Mouse (Mus musculus) olfactory bulb, adult 2 months (tissue): ENCODE results near the gene Ppp1r26.

Experiments used
- CTCF ChIP-seq: fragments of 200-500 bp; IDR thresholded peaks from 2 replicates; pipeline ENCODE4 v1.5.1; 2012; ENCODE audit warnings: low read depth, mild to moderate bottlenecking, low read length, moderate library complexity; ENCODE audit not compliant: insufficient read depth
- POLR2A ChIP-seq: fragments of 200-500 bp; IDR thresholded peaks from 2 replicates; pipeline ENCODE4 v1.6.1; 2012; ENCODE audit warnings: mild to moderate bottlenecking, low read depth, low read length, moderate library complexity; ENCODE audit not compliant: insufficient read depth

- TF ChIP-seq POLR2A (no peak), CTCF (no peak)
Observed at GRCm38 (mm10) chr2:28464919-28465318, 18.3 kb downstream of the Ppp1r26 start.
